Mouse (Mus musculus): ENCODE results near the gene Ift81.

DNA sequence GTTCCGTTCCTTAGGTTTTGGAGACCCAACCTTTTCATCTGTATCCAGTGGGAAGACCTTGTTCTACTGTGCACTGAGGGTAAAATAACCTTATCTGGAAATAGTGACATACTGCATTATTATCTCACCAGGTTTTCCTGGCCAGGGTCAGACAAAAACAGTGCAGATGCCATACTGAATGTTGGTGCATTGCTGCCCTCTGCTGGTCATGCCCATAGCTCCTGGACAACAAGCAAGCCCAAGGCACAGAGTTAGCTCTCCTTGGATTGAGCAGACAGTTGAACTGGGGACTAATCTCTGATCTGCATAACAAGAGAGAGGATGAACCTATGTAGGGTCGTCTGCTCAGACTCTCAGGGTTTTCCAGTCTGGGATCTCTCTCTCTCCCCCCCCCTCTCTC, 12.9 kb upstream of the Ift81 start:
- peak; percentile 98 for TF ChIP-seq CTCF (IDR thresholded peaks at IDR 0.05; ENCODE audit: low read depth)
- TF ChIP-seq EP300 (optimal IDR thresholded peaks at IDR 0.05), result no peak
